Mouse (Mus musculus) urinary bladder, postnatal 14 days (tissue): ENCODE data around the gene Fn1.
A peak's percentile ranks its signal among the peaks of the same experiment; 100 is the strongest.

Experiments used
- DNase-seq: peaks from one replicate; pipeline ENCODE4 v3.0.0; 2021; ENCODE audit warnings: low spot score

Fn1 gene

GRCm38 (mm10) chr1:71652551-71653399 is at the start of gene Fn1:
Gene Fn1 (minus strand): TSS chr1:71653200.
- peak; percentile 93 for DNase-seq

GRCm38 (mm10) chr1:71696093-71696492 is 43.1 kb upstream of the Fn1 start:
- DNase-seq, result no peak

- no peak for DNase-seq
These were observed 38.7 kb upstream of the Fn1 start for GRCm38 (mm10) chr1:71691472-71692277.

GRCm38 (mm10) chr1:71688926-71689303 is 35.9 kb upstream of the Fn1 start:
- no peak for DNase-seq

GRCm38 (mm10) chr1:71688272-71688925 is 35.4 kb upstream of the Fn1 start:
- DNase-seq, result no peak

GRCm38 (mm10) chr1:71686791-71687190 is 33.8 kb upstream of the Fn1 start:
- no peak for DNase-seq

- DNase-seq, result peak; percentile 8
These were observed 30.7 kb upstream of the Fn1 start for GRCm38 (mm10) chr1:71683736-71684135.

GRCm38 (mm10) chr1:71682194-71682715 is 29.3 kb upstream of the Fn1 start:
- DNase-seq, result no peak

GRCm38 (mm10) chr1:71681306-71681705 is 28.3 kb upstream of the Fn1 start:
- no peak for DNase-seq

- no peak for DNase-seq
These were observed 27.2 kb upstream of the Fn1 start for GRCm38 (mm10) chr1:71680046-71680672.

GRCm38 (mm10) chr1:71675420-71675819 is 22.4 kb upstream of the Fn1 start:
- DNase-seq, result peak; percentile 13

- no peak for DNase-seq
These were observed 21.3 kb upstream of the Fn1 start for GRCm38 (mm10) chr1:71674274-71674673.

GRCm38 (mm10) chr1:71673398-71673910 is 20.5 kb upstream of the Fn1 start:
- no peak for DNase-seq

GRCm38 (mm10) chr1:71672346-71672745 is 19.3 kb upstream of the Fn1 start:
- DNase-seq, result no peak

- no peak for DNase-seq
These were observed 10.2 kb upstream of the Fn1 start for GRCm38 (mm10) chr1:71663242-71663641.

GRCm38 (mm10) chr1:71658632-71659031 is 5.6 kb upstream of the Fn1 start:
- no peak for DNase-seq

GRCm38 (mm10) chr1:71656309-71656708 is 3.3 kb upstream of the Fn1 start:
- no peak for DNase-seq

- no peak for DNase-seq
These were observed 1.2 kb upstream of the Fn1 start for GRCm38 (mm10) chr1:71654221-71654620.

GRCm38 (mm10) chr1:71653400-71654159 is 580 bp upstream of the Fn1 start:
- DNase-seq, result peak; percentile 17

- no peak for DNase-seq
These were observed 1.2 kb downstream of the Fn1 start for GRCm38 (mm10) chr1:71651828-71652227.

- DNase-seq, result no peak
These were observed 1.7 kb downstream of the Fn1 start for GRCm38 (mm10) chr1:71651315-71651714.
